Mouse (Mus musculus) forebrain, embryonic 10.5 days (tissue): Measurements from ENCODE around the gene Pon1. TPM values are rescaled to one million over a fixed set of nuclear protein-coding genes. Genes with fewer than 3 reads are reported as not detected.
A peak's percentile ranks its signal among the peaks of the same experiment; 100 is the strongest.

Experiments
- DNase-seq: peaks from one replicate; pipeline ENCODE4 v3.0.0-alpha.2; 2017; ENCODE audit warnings: low spot score; ENCODE audit errors: extremely low spot score
- H3K27ac ChIP-seq: fragments of 300-500 bp; sonication (generic); 2 replicates; pipeline ENCODE4 v1.5.1; 2016; ENCODE audit warnings: mild to moderate bottlenecking
- H3K27me3 ChIP-seq: fragments of 300-500 bp; sonication (generic); 2 replicates; pipeline ENCODE4 v1.6.1; 2016; ENCODE audit warnings: mild to moderate bottlenecking; ENCODE audit not compliant: poor library complexity, severe bottlenecking
- H3K36me3 ChIP-seq: fragments of 300-500 bp; sonication (generic); replicated peaks from 2 replicates; pipeline ENCODE4 v1.6.1; 2016; ENCODE audit warnings: mild to moderate bottlenecking, moderate library complexity
- H3K4me1 ChIP-seq: fragments of 300-500 bp; sonication (generic); 2 replicates; pipeline ENCODE4 v1.6.1; 2016
- H3K4me3 ChIP-seq: fragments of 300-500 bp; sonication (generic); 2 replicates; pipeline ENCODE4 v1.5.1; 2016; ENCODE audit warnings: mild to moderate bottlenecking, moderate library complexity
- H3K9me3 ChIP-seq: fragments of 300-500 bp; sonication (generic); 2 replicates; pipeline ENCODE4 v1.6.1; 2016; ENCODE audit warnings: mild to moderate bottlenecking, moderate library complexity
- WGBS: fragments of 180-500 bp; shearing (Covaris S2); methylation state at CpG from one replicate; pipeline ENCODE4 v1.1.7; 2016; 5-methylcytosine and 5-hydroxymethylcytosine counted together
- polyA plus RNA-seq: library from polyadenylated mRNA; unstranded; fragments of >200 nt; fragmentation: Nextera tagmentation; extraction: Ambion mirVana; gene quantifications from 2 replicates; pipeline ENCODE4 v1.2.1, GENCODE M21; 2016

The Pon1 gene
- polyA plus RNA-seq, 1 experiment from 2014 or later: 0.21 TPM

DNA sequence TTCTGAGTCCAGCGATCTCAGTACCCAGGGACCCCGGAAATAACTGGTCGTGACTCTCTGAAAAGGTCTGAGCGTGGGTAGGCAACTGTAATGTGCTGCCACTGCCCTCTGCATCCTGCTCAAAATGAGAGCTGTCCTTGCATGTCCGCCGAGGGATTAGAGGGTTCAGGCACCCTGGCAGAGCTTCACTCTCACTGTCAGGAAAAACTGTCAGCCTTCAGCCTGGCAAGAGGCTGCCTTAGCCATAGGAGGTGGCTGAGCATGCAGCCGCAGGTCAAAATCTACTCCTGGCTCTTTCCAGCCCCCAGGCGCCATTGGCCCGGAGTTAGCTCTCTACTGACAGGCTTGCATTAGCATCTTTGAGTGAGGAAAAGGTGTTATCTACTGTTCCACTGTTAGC is 21.2 kb downstream of the Pon1 start:
- Histone ChIP-seq H3K27ac (no peak overlapping the region), H3K27me3 (no peaks in the 10 kb centered on the region), H3K9me3 (no peaks in the 10 kb centered on the region), H3K4me1 (peaks cover 4% of the 10 kb centered on the region; the same call in 1 of the 2 replicates), H3K36me3 (no peaks in the 10 kb centered on the region), H3K4me3 (no peak overlapping the region)
- DNase-seq: no peak
- 84% methylated on average over 9 of the region's 9 CpGs for WGBS

DNA sequence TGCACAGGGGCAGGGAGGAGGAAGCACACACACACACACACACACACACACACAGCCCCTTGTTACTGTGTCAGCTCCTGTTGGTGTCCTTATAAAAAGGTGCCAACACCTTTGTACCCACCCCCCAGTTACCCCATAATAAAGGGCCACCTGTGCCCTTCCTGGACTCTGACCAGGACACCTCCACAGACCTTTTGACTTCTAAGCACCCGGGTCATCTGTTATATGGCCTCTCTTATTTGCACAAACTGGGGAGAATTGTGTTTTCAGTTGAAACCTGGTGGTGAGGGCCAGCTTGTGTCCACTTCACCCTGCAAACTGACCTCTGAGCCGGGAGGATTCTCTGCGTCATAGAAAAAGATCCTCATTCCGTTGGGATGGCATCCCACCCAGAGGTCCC is 22.3 kb downstream of the Pon1 start:
- Histone ChIP-seq H3K9me3 (no peaks in the 10 kb centered on the region), H3K27ac (no peak overlapping the region), H3K36me3 (no peaks in the 10 kb centered on the region), H3K27me3 (no peaks in the 10 kb centered on the region), H3K4me3 (no peak overlapping the region), H3K4me1 (peaks cover 13% of the 10 kb centered on the region)
- WGBS: 87% methylated on average over 4 of the region's 4 CpGs
- DNase-seq: no peak

DNA sequence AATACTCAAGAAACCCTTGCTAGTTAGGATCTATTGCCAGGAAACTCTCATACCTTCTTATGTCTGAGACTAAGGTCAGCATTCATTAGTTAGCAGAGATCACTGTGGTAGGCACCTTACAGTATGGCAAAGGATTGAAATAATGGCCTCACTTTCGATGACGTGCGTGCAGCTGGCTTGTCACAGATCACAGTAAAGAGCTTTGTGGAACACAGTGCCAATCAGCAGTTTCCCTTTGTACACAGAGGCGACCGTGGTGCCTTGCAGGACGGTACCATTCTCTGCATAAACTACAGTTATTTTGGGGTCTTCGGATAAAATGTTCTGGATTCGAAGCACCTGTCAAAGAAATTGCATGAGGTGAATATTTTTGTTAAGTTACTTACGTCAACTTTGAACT is 25.6 kb downstream of the Pon1 start:
- H3K4me1 ChIP-seq: peaks cover 27% of the 10 kb centered on the region
- H3K27ac ChIP-seq: no peak overlapping the region
- DNase-seq: no peak
- no peaks in the 10 kb centered on the region for H3K27me3 ChIP-seq
- no peaks in the 10 kb centered on the region for H3K9me3 ChIP-seq
- H3K4me3 ChIP-seq: no peak overlapping the region
- H3K36me3 ChIP-seq: no peaks in the 10 kb centered on the region
- 89% methylated on average over 9 of the region's 9 CpGs for WGBS

DNA sequence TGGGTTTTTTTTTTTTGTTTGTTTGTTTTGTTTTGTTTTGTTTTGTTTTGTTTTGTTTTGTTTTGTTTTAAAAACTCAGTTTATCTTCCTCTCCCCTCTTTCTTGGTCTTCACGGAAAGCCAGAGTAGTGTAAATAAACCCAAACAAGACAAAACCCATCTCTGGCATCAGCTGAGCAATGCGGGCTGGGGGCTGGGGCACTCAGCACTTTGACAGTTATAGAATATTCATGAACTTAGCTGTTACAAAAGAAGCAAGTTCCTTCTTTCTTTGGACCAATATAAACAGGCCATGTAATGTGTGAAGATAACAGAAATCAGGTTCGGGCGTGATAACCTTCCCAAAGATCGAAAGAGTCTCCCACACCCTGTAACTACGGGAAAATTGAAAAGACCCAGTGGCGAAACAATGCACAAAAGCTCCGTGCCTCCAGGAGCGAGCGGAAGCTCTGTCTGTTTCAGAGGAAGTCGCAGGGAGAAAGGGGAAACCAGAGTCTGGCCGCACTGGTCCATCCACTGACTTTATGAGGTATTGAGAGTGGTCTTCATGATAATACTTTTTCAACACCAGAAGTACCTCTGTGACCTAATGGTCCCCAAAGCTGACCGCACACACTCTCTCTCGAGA is 26.6 kb downstream of the Pon1 start:
- 62% methylated on average over 14 of the region's 14 CpGs for whole genome bisulfite sequencing
- Histone ChIP-seq H3K27me3 (no peaks in the 10 kb centered on the region), H3K36me3 (no peaks in the 10 kb centered on the region), H3K27ac (peak overlapping the region; percentile 22; the same call in 1 of the 2 replicates), H3K4me3 (no peak overlapping the region), H3K4me1 (peaks cover 27% of the 10 kb centered on the region), H3K9me3 (no peaks in the 10 kb centered on the region)
- DNase-seq: no peak

DNA sequence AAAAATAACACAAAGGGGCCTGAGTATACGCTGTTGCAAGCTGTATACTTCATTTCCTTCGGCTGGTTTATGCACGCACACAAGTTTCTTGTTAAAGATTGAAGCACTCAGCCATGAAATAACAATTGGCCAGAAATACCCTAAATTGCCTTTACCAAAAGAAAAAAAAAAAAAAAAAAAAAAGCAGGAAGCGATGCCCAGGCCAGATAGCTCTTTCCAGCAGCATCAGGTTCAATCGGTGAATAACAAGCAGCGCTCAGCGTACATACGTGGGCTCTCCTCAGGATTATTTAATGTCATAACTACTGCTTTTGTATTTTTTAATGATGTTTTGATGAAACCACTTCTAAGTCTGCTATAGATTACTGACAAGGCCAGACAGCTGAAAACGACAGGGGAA is 28.9 kb downstream of the Pon1 start:
- WGBS: 77% methylated on average over 9 of the region's 9 CpGs
- H3K4me1 ChIP-seq: peaks cover 27% of the 10 kb centered on the region
- peaks cover 4% of the 10 kb centered on the region for H3K36me3 ChIP-seq
- no peak overlapping the region for H3K4me3 ChIP-seq
- DNase-seq: no peak
- no peaks in the 10 kb centered on the region for H3K9me3 ChIP-seq
- H3K27ac ChIP-seq: no peak overlapping the region
- no peaks in the 10 kb centered on the region for H3K27me3 ChIP-seq

DNA sequence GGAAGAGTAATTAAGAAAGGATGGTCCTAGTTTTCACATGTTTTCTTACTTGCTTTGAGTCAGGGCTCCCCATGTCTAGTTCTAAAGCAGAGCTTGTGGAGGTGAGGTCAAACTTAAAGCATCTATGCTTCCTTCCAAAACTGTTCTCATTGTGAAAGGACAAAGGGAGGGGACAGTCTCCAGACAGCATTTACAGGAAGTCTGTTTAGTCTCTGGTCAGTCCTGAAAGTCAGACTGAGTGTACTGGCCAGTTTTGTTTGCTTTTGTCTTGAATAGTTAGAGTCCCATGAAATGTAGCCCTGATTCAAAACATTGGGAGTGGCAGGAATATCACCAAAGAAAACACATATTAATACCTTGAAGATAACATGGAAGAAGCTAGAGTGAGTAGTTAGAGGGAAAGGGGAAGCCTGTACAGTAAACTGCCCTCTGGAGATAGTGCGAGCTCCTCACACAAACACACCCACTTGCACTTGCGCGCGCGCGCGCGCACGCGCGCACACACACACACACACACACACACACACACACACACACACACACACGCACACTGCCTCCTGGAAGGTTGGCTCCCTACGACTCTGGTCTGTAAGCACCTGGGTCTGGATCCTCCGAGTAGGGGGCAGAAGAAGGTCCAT is 30.1 kb downstream of the Pon1 start:
- H3K4me3 ChIP-seq: no peak overlapping the region
- WGBS: 96% methylated on average over 14 of the region's 14 CpGs
- 0 out of 2 replicates have a peak overlapping the region, but pooled peaks have one; percentile 8 for H3K27ac ChIP-seq
- H3K9me3 ChIP-seq: no peaks in the 10 kb centered on the region
- H3K27me3 ChIP-seq: no peaks in the 10 kb centered on the region
- H3K36me3 ChIP-seq: peaks cover 15% of the 10 kb centered on the region
- H3K4me1 ChIP-seq: peaks cover 27% of the 10 kb centered on the region
- no peak for DNase-seq

DNA sequence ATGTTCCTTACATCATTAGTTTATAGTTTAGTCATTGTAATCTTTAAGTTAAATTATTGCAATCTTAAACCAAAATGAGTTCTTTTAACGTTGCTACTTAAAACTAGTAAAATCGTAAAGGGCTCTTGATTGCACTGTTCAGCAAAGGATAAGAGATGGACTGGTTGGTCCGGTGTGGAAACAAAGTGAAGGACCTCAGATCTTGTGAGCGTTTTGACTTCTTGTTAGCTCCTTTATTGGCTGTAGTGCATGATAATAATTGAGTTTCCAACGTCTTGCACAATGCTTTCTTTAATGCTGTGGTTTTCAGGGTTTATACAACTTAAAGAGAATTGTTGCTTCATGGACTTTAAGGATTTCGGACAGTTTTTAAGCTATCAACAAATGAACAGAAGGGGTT is 31.7 kb downstream of the Pon1 start:
- H3K27ac ChIP-seq: no peak overlapping the region
- no peak for DNase-seq
- H3K27me3 ChIP-seq: no peaks in the 10 kb centered on the region
- WGBS: 93% methylated on average over 6 of the region's 6 CpGs
- no peaks in the 10 kb centered on the region for H3K9me3 ChIP-seq
- H3K4me1 ChIP-seq: peaks cover 22% of the 10 kb centered on the region
- no peak overlapping the region for H3K4me3 ChIP-seq
- H3K36me3 ChIP-seq: peaks cover 18% of the 10 kb centered on the region

DNA sequence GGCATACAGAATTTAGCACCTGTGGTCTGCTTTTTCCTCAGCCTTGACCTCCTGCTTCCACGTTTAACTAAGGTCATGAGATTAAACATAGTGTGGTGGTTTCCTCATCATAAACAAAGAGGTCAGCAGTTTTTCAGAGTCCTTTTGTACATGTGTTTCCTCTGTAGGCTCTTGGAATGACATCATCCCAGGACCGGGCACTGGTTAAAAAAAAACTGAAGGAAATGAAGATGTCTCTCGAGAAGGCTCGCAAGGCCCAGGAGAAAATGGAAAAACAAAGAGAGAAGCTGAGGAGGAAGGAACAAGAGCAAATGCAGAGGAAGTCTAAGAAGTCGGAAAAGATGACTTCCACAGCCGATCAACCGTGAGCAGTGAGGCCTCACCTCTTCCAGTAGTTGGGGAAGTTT is 34.4 kb downstream of the Pon1 start:
- 0 out of 2 replicates have a peak, but pooled peaks cover 3% of the 10 kb centered on the region for H3K4me1 ChIP-seq
- H3K27me3 ChIP-seq: no peaks in the 10 kb centered on the region
- DNase-seq: no peak
- peaks cover 21% of the 10 kb centered on the region for H3K36me3 ChIP-seq
- H3K9me3 ChIP-seq: no peaks in the 10 kb centered on the region
- H3K27ac ChIP-seq: no peak overlapping the region
- WGBS: 93% methylated on average over 7 of the region's 7 CpGs
- H3K4me3 ChIP-seq: no peak overlapping the region

DNA sequence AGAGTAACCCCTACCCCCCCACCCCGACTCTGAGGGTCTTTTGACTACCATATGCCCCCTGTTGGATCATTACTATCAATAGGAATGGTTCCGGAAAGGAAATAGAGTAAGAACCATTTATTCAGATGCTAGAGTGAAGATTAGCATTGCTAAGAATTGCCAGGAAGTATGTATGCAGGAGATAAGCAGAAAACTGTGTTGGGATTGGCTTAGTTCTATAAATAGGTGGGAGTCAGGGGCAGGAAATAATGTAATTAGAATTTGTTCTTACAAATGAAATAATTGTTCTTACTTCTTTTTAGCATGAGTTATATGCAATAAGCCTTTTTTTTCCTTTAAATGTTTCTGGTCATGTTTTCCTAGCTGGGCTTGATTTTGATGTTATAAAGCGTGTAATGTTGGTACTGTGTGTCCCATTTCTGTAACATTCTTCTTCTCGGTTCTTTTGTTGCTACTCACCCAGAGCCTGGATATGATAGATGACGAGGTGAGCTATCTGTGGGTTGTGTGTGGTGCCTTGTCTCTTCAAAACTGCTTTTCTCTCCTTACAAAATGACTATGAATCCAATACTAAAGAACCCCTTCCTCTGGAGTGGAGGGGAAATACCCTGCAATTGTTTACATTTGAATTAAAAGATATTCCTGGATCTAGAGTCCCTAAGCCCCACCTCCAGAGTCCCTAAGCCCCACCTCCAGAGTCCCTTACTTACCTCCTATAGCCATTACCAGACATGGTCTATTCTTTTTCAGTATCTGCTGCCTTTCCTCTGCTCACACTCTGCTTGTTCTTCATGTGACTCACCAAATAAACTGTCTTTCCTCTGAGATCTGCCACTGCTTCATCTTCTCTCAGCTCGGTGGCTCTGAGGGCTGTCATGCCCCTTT is 37.0 kb downstream of the Pon1 start:
- H3K27me3 ChIP-seq: no peaks in the 10 kb centered on the region
- H3K4me3 ChIP-seq: no peak overlapping the region
- WGBS: 82% methylated on average over 6 of the region's 6 CpGs
- no peak overlapping the region for H3K27ac ChIP-seq
- no peaks in the 10 kb centered on the region for H3K9me3 ChIP-seq
- no peak for DNase-seq
- H3K4me1 ChIP-seq: peaks cover 1% of the 10 kb centered on the region
- H3K36me3 ChIP-seq: peaks cover 21% of the 10 kb centered on the region

DNA sequence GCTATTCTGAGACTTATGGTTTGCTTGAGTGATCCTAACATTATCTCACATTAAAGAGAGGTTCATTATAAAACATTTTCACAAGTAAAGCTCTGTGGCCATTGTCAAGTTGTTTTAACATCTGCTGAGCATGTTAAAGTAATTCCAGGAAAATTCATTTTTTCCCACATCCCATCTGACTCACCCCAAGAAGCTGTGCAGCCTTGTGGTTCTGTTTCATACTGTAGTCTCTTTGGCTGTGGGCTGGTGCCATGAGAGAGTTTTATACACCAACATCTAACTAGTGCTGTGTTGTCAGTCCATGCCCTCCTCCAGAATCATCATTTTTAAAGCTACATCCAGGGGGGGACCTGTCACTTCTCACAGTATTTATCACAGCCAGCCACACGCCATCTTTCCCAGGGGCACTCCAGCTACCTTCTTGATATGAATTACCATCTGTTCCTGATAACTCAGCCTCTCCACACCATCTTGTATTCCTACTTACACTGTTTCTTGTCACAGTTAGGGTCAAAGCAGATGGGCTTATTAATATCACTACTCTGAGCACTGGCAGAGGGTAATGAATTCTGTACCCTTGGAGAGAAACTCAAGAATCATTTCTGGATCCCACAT is 38.3 kb downstream of the Pon1 start:
- Histone ChIP-seq H3K4me3 (no peak overlapping the region), H3K27me3 (no peaks in the 10 kb centered on the region), H3K4me1 (peaks cover 9% of the 10 kb centered on the region), H3K36me3 (peaks cover 21% of the 10 kb centered on the region), H3K9me3 (no peaks in the 10 kb centered on the region), H3K27ac (0 out of 2 replicates have a peak overlapping the region, but pooled peaks have one; percentile 35)
- DNase-seq: no peak
- WGBS: 77% methylated on average over 1 of the region's 1 CpGs

DNA sequence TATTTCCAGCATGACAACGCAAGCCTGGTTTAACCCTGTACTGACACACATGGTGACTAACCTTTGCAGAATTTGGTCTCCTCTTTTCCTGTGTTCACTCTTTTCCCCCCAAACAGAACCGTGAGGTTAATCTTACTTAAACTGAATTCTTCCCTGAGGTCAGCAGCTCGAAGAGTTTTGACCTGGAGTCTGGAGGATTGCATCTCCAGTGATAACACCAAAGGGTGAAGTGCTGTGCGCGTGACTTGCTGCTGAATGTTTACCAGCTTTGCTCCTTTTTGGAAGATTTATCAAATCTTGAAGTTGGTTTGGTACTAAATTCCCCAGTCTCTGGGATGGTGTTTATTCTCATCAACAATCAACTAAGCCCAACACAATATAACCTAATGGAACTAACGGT is 39.0 kb downstream of the Pon1 start:
- no peak for DNase-seq
- Histone ChIP-seq H3K9me3 (no peaks in the 10 kb centered on the region), H3K27ac (no peak overlapping the region), H3K4me1 (peaks cover 9% of the 10 kb centered on the region), H3K4me3 (no peak overlapping the region), H3K27me3 (no peaks in the 10 kb centered on the region), H3K36me3 (peaks cover 17% of the 10 kb centered on the region)
- WGBS: 85% methylated on average over 6 of the region's 6 CpGs

DNA sequence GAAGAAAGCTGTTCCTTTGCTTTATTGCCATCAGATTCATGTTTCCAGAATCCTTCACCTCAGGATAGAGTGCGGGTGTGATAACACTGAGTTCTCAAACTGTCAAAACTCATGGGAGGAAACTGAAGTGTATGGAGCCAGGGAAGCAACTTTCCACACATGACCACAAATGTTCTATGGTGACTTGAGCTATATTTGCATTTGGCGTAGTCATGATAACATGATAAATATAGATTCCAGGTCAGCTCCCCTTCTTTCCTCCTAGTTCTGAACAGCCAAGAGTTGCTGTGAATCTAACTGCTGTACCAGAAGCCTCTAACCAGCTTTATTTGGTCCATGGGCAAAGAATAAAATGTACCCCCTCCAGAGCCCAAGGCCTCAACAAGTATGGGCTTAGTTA is 41.6 kb downstream of the Pon1 start:
- DNase-seq: no peak
- no peak overlapping the region for H3K27ac ChIP-seq
- peaks cover 3% of the 10 kb centered on the region; the same call in 1 of the 2 replicates for H3K36me3 ChIP-seq
- peaks cover 9% of the 10 kb centered on the region for H3K4me1 ChIP-seq
- no peaks in the 10 kb centered on the region for H3K9me3 ChIP-seq
- no peak overlapping the region for H3K4me3 ChIP-seq
- H3K27me3 ChIP-seq: no peaks in the 10 kb centered on the region
- 95% methylated on average over 2 of the region's 2 CpGs for WGBS
